Mouse (Mus musculus) erythroblast, adult 5-6 weeks (primary cell): ENCODE measurements around the gene Tas1r1. TPM values are rescaled to one million over a fixed set of nuclear protein-coding genes. Genes with fewer than 3 reads are reported as not detected.

Source experiments
- ATAC-seq: replicated peaks from 2 replicates; pipeline ENCODE4 v1.8.0; 2016; ENCODE audit warnings: moderate number of reproducible peaks, mild to moderate bottlenecking, moderate TSS enrichment, inconsistent platforms; ENCODE audit not compliant: poor library complexity, low FRiP score, severe bottlenecking
- total RNA-seq, 2 experiments: library from RNA; stranded (forward) in 1 of 2; stranded (reverse) in 1 of 2; fragments of 150-400 nt in 1 of 2; fragments of 200-764, 138-1000 nt in 1 of 2; gene quantifications; 2 replicates each; pipeline versions ENCODE4 v1.2.3 to v1.2.4; 2015 to 2017; ENCODE audit warnings: low replicate concordance in 2 of 2

Gene Tas1r1
- 1.9 TPM in 1 of 2 replicates, not detected in the other for total RNA-seq (2015; ENCODE audit: low replicate concordance)
- not detected in 2 replicates for total RNA-seq (2017; ENCODE audit: low replicate concordance)

DNA sequence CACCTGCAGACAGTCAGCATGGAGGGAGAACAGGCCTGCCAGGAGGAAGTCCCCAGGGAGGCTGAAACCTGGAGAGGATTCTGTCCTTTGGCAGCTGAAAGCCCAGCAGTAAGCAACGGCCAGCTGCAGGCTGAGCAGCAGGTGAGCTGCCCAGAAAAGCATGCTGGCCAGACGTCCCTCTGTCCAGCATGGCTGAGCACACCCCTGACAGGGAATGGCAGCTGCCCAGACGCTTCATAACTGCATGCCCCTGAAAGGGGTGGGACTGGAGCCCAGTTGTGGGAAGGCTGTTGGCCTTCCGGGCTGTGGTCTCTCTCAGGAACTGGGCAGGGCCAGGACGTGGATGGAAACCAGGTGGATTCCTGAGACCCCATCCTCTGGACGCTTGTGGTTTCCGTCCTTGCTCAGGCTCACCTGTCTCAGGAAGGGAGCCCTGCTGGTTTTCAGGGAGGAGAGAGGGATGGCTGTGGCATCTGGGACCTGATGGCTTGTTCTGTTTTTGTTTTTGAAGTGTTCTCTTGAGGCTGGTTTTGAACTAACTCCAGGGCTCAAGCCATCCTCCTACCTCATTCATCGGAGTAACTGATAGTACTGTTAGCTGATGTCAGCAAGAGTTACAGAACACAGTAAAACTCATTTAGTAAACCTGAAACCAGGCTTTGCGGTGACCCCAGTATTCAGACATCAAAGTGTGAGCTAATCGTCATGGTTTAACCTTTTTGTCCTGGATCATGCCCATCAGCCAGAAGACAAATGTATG, at the start of gene Tas1r1:
Gene Tas1r1 (minus strand): TSS at position 344 of the 760 bp plus-strand sequence.
- ATAC-seq, result no peak

DNA sequence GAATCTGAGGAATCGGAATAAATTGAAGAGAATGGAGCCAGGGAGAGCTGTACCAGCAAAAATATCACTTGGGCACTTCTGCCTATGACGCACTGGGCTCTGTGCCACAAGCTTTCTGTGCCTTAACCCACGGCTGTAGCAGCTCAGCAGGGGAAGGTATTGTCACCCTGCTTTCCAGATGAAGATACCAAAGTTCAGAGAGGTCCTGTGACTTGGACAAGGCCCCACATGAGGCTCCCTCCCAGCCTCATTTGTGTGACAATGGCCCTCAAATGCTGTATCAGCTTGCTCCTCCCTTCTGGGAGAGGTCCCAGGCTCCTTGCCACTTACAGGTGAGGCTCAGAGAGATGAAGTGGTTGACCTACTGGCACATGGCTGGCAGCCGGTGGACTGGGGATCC, 49.8 kb upstream of the Tas1r1 start:
- ATAC-seq, result no peak

DNA sequence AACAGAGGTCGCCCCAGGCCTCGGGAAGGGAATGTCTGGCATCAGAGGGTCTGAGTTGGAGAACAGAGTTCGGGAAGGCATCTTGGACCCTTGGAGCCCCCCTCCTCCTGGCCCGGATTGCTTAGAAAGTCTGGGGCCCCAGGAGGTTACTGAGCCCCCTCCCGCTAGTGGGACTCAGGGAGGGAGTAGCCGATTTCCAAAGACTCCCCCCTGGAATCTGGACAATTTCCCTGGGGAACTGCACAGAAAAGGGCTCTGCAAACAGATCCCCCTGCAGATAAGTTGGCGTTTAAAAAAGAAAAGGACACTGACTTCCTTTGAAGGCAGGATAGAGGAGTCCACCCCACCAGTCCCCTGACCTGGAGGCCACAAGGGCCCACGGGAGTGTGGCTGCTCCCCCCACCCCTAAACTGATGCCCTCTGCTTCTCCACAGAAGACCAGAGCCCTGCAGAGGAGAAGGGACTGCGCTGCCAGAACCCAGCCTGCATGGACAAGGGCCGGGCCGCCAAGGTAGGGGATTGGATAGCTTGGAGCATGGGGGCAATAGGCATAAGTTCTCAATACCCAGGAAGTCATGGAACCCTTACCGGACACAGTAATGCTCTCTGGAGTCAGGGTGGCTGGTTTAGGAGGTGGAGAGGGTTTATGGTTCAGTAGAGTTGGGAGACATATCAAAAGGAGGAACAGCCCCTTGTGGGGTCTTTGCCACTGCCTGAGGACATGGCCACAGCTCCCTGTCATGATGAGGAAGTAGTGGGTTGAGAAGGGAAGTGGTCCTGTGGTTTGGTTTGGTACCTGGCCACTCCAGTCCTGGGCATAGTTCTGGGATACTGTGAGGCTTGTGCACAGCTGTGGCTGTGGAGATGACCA, 49.1 kb upstream of the Tas1r1 start:
- no peak for ATAC-seq

DNA sequence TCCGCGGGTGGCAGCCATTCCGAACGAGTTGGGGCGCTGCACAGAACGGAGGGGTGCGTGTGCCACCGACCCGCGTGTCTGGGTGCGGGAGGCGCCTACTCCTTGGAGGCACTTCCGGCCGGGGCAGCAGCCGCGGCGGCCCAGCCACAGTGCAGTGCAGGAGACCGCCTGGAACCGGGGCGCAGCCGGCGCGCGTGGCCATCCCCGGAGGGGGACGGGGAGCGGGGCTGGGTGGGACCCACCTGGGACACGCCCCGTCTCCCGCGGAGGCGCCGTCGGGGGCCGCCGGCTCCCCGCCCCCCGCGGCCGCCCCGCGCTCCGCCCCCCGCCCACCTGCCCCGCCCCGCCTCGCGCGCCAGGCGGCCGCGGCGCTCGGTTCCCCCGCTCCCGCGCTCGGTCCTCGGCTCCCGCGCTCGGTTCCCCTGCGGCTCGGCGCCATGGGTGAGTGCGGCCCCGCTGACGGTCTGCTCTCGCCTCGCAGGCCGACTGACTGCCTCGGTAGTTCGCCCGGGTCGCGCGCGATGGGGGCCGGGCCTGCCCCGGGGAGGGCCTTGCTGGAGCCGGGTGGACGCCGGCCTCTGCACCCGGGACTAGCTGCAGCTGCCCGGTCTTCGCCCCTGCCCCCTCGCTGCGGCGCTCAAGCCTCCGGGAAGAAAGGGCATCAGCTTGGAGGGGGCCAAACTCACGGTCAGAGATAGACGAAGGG, 48.3 kb upstream of the Tas1r1 start:
- ATAC-seq, result peak; percentile 32; the same call in 1 of the 2 replicates

DNA sequence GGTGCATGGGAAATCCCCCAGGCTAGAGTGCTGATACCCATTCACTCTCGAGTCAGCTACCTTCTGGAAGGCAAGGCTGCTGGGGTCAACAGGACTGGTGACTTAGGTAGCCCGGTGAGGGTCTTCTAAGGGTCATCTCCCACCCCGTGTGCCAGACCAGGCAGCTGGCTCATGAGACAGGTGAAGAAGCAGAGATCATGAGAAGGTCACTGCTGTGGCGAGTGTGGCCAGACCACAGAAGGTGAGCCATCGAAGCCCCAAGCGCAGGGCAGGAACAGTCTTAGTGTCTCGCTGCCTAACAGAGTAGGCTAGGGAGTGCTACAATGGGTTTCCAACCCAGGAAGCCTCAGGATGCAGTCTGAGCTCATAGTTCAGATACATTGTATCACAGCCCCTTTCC, 46.2 kb upstream of the Tas1r1 start:
- no peak for ATAC-seq

DNA sequence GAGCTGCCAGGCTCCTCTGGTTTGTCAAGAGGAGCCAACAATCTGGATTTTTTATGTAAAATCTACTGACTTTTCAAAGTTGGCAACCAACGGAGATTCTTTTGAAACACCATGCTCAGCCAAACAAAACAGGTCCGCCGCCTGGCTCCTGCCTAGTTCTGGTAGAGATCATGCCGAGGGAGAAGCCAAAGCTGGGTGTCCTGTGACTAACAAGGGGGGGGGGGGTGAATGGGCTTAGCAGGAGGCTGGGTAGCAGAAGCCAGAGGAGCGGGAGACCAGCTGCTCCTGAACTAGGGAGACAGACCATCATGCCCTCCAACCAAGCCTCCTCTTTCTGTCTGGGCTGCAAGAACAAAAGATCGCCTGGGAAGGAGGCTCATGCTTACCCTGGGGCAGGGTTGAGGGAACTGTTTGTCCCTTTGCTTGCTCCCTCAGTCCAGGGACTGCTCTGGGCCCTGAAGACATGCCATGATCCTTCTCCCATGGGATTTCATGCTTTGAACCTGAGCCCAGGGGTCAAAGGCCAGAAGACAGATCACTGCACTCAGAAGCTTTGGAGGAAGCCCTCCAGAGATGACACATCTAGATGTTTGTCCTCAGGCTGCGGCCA, 45.3 kb upstream of the Tas1r1 start:
- ATAC-seq, result no peak

DNA sequence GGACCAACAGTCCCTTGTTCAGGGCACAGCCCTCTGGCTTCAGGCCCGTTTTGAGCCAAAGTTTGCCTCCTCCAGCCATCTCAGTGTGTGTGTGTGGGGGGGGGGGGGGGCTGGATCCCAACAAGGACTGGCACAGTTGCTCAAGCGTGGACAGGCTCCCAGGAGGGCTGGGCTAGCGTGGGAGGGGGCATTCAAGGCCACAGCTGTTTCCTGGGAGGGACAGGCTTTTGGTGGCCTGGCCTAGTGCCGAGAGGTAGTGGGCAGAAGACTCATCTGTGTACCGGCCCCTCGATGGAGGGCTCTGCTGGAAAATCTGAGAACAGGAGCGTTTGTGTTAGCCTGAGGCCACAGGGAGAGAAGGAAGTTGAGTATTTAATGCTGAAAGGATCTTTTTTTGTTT, 41.6 kb upstream of the Tas1r1 start:
- no peak for ATAC-seq

DNA sequence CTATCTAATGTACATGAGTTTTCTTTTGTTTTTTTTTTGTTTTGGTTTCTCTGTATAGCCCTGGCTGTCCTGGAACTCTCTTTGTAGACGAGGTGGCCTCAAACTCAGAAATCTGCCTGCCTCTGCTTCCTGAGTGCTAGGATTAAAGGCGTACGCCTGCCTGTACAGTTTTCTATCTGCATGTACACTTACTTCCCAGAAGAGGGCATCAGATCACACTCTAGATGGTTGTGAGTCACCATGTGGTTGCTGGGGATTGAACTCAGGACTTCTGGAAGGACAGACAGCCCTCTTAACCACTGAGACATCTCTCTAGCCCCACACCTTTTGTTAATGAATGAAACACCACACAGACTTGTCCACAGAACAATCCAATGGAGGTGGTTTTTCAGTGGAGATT, 40.9 kb upstream of the Tas1r1 start:
- no peak for ATAC-seq

DNA sequence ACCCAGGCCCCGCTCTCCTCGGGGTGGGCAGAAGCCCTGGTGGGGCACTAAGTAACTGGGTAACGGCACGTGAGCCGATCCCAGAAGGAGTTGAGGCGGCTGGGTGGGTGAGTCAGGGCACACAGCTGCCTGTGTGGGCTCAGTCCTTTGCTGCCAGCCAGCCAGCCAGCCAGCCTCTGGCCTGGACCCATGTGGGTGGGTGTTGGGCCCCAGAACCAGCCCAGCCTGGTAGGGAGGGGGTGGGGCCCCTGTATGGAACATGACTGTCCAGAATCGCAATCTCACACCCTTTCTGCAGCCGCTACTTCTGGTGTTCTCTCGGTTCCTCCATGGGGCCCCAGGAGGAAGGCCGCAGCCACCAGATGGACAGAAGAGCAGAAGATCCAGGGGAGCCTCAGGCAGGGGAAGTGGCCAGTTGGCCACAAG, 39.8 kb upstream of the Tas1r1 start:
- no peak for ATAC-seq

DNA sequence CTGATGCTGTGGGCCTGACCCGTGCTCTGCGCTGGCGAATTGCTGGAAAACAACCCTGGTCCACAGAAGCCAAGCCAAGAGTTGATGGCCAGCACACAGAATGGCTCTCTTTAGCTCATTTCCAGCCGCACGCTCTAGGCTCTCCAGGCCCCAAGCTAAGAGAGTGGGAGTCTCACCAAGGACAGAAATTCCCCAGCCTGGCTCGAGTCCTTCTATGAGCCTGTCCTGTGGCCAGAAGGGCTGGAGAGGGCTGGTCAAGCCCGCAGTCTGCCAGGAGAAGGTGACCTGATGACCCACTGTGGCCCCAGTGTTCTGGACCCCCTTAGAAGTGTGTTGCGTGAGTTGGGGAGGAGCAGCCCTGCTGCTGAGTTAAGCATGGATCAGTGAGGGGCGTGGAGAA, 38.8 kb upstream of the Tas1r1 start:
- no peak for ATAC-seq

DNA sequence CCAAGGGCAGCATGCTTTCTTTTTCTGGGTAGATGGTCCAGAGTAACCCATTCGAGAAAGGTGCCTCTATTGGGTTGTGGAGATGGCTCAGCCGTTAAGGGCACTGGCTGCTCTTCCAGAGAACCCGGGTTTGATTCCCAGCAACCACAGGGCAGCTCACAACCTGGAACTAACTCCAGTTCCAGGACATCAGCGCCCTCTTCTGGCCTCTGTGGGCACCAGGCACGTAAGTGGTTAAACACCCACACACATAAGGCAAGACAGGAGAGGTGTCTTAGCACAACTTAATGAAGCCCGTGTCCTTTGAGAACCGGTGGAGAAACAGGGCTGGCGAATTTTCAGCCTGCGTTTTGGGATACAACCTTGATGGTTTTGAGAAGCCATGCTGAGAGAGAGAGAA, 36.2 kb upstream of the Tas1r1 start:
- no peak for ATAC-seq

DNA sequence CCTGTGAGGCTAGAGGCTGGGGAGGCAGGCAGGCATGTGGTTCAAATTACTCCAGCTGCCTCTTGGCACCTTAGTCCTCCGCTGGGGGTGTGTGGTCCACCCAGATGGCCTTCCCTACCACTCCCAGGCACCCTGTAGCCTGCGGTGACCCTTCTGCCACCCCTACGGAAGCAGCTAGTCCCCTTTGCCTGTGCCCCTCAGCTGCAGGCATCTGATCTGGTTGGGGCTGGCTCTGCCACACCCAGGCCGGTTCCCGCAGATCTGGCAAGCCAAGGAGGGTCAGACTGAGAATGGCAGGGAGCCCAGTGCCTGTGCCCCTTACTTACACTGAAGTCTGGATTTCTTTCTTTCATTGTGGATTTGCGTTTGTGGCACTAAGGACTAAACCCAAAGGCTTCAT, 35.3 kb upstream of the Tas1r1 start:
- no peak for ATAC-seq

DNA sequence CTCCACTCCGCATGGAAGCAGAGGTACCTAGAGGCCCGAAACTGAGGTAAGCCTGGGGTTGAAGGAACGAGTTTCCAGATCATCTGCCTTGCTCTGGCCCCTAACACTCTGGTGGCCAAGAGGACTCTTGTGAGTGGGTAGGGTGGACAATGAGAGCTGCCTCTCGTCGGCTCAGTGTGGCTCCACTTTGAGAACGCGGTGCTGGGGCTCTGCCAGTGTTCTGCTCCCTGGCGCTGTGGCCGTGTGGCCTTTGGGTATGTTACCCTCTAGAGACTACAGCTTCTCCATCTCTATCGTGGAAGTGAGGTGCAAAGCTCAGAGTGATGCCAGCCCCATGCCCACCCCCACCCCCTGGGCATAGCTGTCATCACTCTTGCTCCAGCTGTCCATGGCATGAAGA, 34.3 kb upstream of the Tas1r1 start:
- no peak for ATAC-seq

DNA sequence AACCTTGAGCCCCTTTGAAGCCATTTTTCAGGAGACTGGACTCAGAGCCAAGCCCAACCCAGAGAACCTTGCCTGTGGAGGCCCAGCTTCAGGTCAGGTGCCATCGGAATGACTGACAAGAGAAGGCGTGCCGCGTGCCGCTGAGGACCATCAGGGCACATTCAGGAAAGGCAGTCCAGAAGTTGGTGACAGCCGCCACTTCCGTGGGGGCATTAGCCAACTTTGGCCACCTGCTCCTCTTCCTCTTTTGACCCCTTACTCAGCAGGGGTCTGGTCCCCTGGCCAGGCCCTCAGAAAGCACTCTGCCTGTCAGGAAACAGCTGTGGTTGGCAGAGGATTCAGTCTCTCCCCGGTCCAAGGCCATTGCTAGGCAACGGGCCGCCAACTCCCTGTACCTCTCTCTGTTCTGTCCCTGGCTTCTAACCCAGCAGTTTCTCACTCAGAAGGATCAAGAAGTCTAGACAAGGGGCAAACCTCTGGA, 33.8 kb upstream of the Tas1r1 start, which contains the start of gene Plekhg5:
Gene Plekhg5 (plus strand): TSS at position 378 of the 481 bp plus-strand sequence.
- no peak for ATAC-seq

DNA sequence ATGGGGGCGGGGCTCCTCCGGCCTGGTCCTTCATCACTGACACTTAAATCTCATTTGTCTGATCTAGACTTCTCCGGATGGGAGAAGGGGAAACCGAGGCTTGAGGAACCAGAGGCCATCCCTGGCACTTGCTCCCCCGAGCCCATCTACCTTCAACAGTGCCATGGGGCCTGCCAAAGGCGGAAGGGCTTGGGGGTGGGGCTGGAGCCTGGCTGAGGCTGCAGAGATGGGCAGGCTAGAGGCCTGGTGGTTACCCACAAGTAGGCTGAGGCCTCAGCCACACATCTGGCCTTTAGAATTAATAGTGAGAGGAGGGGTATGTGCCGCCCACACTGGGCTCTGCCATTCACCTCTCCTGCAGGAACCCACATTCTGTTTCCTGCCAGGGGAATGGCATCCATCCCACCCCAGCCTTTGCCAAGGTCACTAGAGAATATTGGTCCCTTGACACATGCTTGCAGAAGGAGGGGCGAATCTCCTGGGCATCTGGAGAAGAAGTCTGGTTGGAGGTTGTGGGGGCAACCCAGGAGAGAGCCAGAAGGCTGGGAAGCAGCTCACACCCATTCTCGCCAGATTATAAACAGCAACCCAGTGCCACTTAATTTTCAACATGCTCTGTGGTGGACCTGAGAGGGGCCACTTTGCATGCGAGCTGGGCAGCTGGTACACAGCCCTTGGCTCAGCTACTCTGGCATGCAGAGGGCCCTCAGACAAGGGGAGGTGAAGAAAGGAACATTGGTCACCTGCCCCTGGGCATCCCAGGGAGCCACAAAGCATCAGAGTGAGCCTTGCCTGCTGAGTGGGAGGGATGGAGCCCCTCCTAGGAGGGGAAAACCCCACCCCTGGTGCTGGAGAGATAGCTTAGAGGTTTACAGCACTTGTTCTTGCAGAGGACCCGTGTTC, 32.4 kb upstream of the Tas1r1 start:
- no peak for ATAC-seq

DNA sequence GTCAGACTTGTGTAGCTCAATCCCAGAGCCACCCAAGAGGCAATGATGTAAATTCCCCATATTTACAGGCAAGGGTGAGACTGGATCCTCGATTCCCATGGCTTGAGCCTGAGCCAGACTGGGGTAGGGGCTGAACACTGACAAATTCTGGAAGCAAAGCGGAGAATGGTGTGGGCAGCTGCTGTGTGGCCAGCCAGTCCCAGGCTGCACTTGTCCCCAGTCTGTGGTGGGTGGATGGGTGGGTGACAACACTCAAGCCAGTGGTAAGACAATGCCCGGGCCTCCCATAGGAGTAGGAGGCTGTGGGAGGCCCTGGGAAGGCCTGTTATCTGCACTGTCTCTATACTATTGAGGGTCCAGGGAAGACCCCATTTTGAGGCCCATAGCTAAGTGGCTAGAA, 30.9 kb upstream of the Tas1r1 start:
- ATAC-seq, result no peak

DNA sequence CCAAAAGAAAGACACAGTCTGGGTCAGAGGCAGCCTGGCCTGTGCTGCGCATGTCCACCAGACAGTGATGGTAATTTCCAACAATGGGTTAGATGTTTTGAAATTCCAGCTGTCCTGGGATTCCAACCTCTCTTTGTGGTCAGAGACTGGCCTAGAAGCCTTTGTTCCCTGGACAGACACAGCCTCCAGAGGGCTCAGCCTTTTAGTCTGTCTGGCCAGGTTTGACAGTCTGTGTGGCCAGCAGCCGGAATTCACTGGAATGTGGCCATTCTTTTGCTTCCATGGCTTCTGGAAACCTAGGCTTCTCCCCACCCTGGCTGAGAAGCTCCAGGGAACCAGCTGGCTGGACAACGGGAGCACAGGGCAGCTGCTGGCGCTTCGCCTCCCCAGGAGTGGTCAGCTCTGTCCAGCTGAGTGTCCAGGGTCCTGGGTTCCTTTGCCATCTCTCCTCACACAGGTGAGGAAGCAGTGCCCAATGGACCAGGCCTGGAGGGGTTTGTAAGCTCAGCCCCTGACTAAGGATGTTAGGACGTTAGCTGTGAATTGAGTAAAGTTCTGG, 29.9 kb upstream of the Tas1r1 start:
- no peak for ATAC-seq

DNA sequence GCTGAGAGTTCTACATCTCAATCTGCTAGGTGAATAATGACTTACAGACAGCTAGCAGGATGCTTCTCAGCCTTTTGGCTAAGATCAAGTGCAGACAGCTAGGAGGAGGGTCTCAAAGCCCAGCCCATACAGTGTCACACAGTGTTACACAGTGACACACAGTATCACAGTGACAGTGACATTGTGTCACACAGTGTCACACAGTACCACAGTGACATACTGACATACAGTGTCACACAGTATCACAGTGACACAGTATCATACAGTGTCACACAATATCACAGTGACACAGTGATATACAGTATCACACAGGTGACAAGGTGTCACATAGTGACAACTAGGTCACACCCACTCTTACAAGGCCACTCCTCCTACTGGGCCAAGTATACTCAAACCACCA, 28.9 kb upstream of the Tas1r1 start:
- no peak for ATAC-seq
